Mouse (Mus musculus): ENCODE data around the gene Lonp2.

DNA sequence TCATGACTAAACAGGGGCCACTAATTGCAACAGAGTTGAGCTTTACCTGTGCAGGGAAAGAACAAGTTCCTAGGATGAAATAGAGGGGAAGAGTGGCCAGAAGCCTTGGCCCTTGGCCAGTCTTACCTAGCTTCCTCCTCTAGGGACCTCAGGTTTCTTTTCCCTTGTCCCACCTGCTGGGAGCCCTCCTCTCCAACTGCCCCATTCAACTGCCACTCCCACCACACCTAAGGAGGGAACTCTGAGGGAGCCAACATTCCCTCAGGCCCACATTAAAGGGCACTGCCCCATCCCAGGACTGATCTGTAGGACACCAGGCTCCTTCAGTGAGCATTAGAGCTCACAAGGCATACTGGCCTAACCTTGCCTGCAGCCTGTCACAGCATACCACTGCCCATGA lies 43.4 kb upstream of the Lonp2 start, which contains the start of gene Abcc12:
- TF ChIP-seq POLR2A (IDR thresholded peaks at IDR 0.05; ENCODE audit: insufficient read length, low read depth), result no peak
- TF ChIP-seq TCF3 (IDR thresholded peaks at IDR 0.05; ENCODE audit: insufficient read length, low read depth), result no peak
